Mouse (Mus musculus) CH12.LX (cell line): Measurements from ENCODE around the gene Plvap. TPM values are rescaled to one million over a fixed set of nuclear protein-coding genes. Genes with fewer than 3 reads are reported as not detected.

Experiments used
- DNase-seq: peaks from one replicate; pipeline ENCODE4 v3.0.0-alpha.2; 2013; ENCODE audit errors: extremely low read depth
- H3K27ac ChIP-seq: 2 replicates; pipeline ENCODE4 v1.5.1; 2012; ENCODE audit warnings: low read depth, mild to moderate bottlenecking, control low read depth, moderate library complexity; ENCODE audit not compliant: insufficient read depth
- H3K27me3 ChIP-seq: replicated peaks from 2 replicates; pipeline ENCODE3; 2012; ENCODE audit warnings: inconsistent platforms
- H3K36me3 ChIP-seq, 2 experiments: replicated peaks in 1 of 2; 2 replicates each; pipeline versions ENCODE3 to v1.6.1; 2012; ENCODE audit warnings: inconsistent platforms in 1 of 2, low read length in 1 of 2, mild to moderate bottlenecking in 1 of 2, mixed read lengths in 1 of 2, moderate library complexity in 1 of 2; ENCODE audit not compliant: control insufficient read depth in 1 of 2, insufficient read depth in 1 of 2
- H3K4me1 ChIP-seq, 2 experiments: 2 replicates each; pipeline ENCODE4 v1.6.1; 2012; ENCODE audit warnings: inconsistent platforms in 1 of 2, moderate library complexity in 1 of 2; ENCODE audit not compliant: insufficient read depth in 2 of 2, control insufficient read depth in 1 of 2
- H3K4me2 ChIP-seq: 2 replicates; pipeline ENCODE4 v1.6.1; 2012; ENCODE audit warnings: low read depth, mild to moderate bottlenecking, control low read depth; ENCODE audit not compliant: poor library complexity, insufficient read depth, severe bottlenecking
- H3K4me3 ChIP-seq, 3 experiments: fragments of 150-350 bp in 1 of 3; sonication (generic) in 1 of 3; replicated peaks in 1 of 3; 2 replicates each; pipeline versions ENCODE3 to v1.5.1; 2011 to 2012; ENCODE audit warnings: low read depth in 2 of 3, low read length in 2 of 3, mild to moderate bottlenecking in 2 of 3, moderate library complexity in 2 of 3, control low read depth in 1 of 3, improper control_type of control experiment in 1 of 3, inconsistent platforms in 1 of 3, mixed read lengths in 1 of 3; ENCODE audit not compliant: poor library complexity in 1 of 3
- H3K79me2 ChIP-seq: replicated peaks from 2 replicates; pipeline ENCODE4 v1.6.1; 2012; ENCODE audit warnings: mild to moderate bottlenecking, moderate library complexity; ENCODE audit not compliant: control insufficient read depth, poor library complexity, insufficient read depth, severe bottlenecking; ENCODE audit errors: extremely low read depth
- H3K9ac ChIP-seq: 2 replicates; pipeline ENCODE4 v1.6.1; 2012; ENCODE audit warnings: low read depth, mild to moderate bottlenecking, control low read depth, moderate library complexity; ENCODE audit not compliant: insufficient read depth
- H3K9me3 ChIP-seq: replicated peaks from 2 replicates; pipeline ENCODE3; 2012; ENCODE audit warnings: low read length, inconsistent platforms, mixed read lengths
- CHD1 ChIP-seq: IDR thresholded peaks from 2 replicates; pipeline ENCODE4 v1.6.1; 2012; ENCODE audit warnings: low read depth, low read length, improper control_type of control experiment, inconsistent platforms
- GABPA ChIP-seq: IDR thresholded peaks from 2 replicates; pipeline ENCODE4 v1.6.1; 2012; ENCODE audit warnings: low read depth, low read length, improper control_type of control experiment, inconsistent platforms; ENCODE audit not compliant: insufficient replicate concordance
- HCFC1 ChIP-seq: IDR thresholded peaks from 2 replicates; pipeline ENCODE4 v1.6.1; 2012; ENCODE audit warnings: low read depth, mild to moderate bottlenecking, inconsistent platforms, low read length, improper control_type of control experiment
- JUN ChIP-seq: IDR thresholded peaks from 2 replicates; pipeline ENCODE4 v1.6.1; 2011; ENCODE audit warnings: low read depth, mild to moderate bottlenecking, low read length, improper control_type of control experiment, moderate library complexity; ENCODE audit not compliant: insufficient read depth
- KAT2A ChIP-seq: IDR thresholded peaks from 2 replicates; pipeline ENCODE4 v1.6.1; 2012; ENCODE audit warnings: low read length, improper control_type of control experiment, inconsistent platforms; ENCODE audit not compliant: insufficient replicate concordance
- MAZ ChIP-seq: IDR thresholded peaks from 2 replicates; pipeline ENCODE4 v1.6.1; 2012; ENCODE audit warnings: low read depth, mild to moderate bottlenecking, inconsistent platforms, low read length, improper control_type of control experiment, moderate library complexity
- MEF2A ChIP-seq: IDR thresholded peaks from 2 replicates; pipeline ENCODE4 v1.6.1; 2014; ENCODE audit warnings: low read depth, mild to moderate bottlenecking, inconsistent platforms, low read length, improper control_type of control experiment, borderline replicate concordance
- MXI1 ChIP-seq: IDR thresholded peaks from 2 replicates; pipeline ENCODE4 v1.6.1; 2011; ENCODE audit warnings: mild to moderate bottlenecking, low read depth, low read length, improper control_type of control experiment
- SMC3 ChIP-seq: IDR thresholded peaks from 2 replicates; pipeline ENCODE4 v1.6.1; 2011; ENCODE audit warnings: low read depth, low read length, improper control_type of control experiment
- UBTF ChIP-seq: IDR thresholded peaks from 2 replicates; pipeline ENCODE4 v1.6.1; 2012; ENCODE audit warnings: low read depth, mild to moderate bottlenecking, inconsistent platforms, low read length, improper control_type of control experiment, moderate library complexity
- ZKSCAN1 ChIP-seq: IDR thresholded peaks from 2 replicates; pipeline ENCODE4 v1.6.1; 2012; ENCODE audit warnings: low read depth, inconsistent platforms, low read length, improper control_type of control experiment, borderline replicate concordance
- dilution Hi-C: fragments of 300-500 bp; cut with MboI; formaldehyde crosslinking; loops from 2 replicates; pipeline ENCODE4 v1.14.3; 2020; ENCODE audit warnings: low sequenced_read_pairs; ENCODE audit not compliant: extremely low pct_unique_long_range_greater_than_20kb, extremely low pct_ligation_motif_present
- in situ Hi-C: fragments of 300-500 bp; cut with MboI; formaldehyde crosslinking; loops from 3 replicates; pipeline ENCODE4 v1.14.3; 2019; ENCODE audit warnings: low sequenced_read_pairs, low pct_ligation_motif_present, low pct_unique_long_range_greater_than_20kb, mixed read lengths
- polyA plus RNA-seq: library from polyadenylated mRNA; unstranded; fragments of >175 nt; gene quantifications from 2 replicates; pipeline ENCODE4 v1.2.1, GENCODE M21; 2012; ENCODE audit warnings: low read depth; ENCODE audit not compliant: insufficient read length
- total RNA-seq, 2 experiments: library from RNA; depleted of rRNA; stranded (reverse); fragments of 300-350 nt in 1 of 2; fragments of >200 nt in 1 of 2; gene quantifications; 2 replicates each; pipeline ENCODE4 v1.2.3; 2012 to 2014

Plvap gene
- total and polyA plus RNA-seq, 3 experiments: 0.04 to 0.27 TPM; not detected in 1

DNA sequence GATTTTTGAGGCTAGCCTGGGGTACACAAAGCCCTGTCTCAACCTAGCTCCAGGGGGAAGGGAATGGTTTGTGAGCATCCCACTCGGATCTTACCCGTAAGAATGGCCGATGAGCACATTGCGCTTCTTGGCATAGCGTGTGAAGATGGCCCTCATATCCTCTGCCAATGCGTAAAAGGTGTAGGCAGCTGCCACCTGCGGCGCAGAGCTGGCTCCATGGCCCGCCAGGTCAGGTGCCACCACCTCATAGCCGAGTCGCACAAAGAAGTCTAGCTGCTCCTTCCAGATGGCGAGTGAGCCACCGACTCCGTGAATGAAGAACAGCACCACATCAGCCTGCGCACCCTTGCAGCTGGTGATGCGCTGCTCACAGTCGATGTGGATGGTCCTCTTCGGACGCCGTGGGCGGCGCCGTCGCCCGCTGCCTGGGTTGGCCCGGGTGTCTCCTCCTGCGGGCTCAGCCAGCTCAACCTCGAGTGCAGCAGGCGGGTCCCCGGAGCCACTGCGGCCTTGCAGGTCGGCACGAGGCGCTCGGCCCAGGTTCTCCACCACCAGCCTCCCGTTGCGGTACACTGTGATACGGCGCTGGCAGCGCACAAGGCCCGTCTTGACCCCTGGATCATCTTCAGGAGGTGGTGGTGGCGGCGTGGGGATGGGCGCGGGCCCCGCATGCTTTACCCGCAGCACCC, 50.3 kb downstream of the Plvap start:
- peaks cover 8% of the 10 kb centered on the region for H3K9me3 ChIP-seq
- H3K36me3 ChIP-seq: peaks cover 14 to 37% of the 10 kb centered on the region in 2 experiments
- dilution Hi-C loops: no loop called here
- no peak overlapping the region for H3K4me2 ChIP-seq
- no peak overlapping the region for H3K4me3 ChIP-seq
- no peaks in the 10 kb centered on the region for H3K27me3 ChIP-seq
- H3K4me1 ChIP-seq: peaks cover 16 to 47% of the 10 kb centered on the region in 2 experiments
- no peak overlapping the region for H3K27ac ChIP-seq
- in situ Hi-C loops: no loop called here
- no peak for DNase-seq
- TF ChIP-seq HCFC1: no peak
- no peak for TF ChIP-seq MAZ
- TF ChIP-seq ZKSCAN1: no peak
- TF ChIP-seq UBTF: no peak
- TF ChIP-seq JUN: no peak
- TF ChIP-seq, all 38 proteins: peak for 0
- H3K79me2 ChIP-seq: no peaks in the 10 kb centered on the region
- no peak overlapping the region for H3K9ac ChIP-seq

DNA sequence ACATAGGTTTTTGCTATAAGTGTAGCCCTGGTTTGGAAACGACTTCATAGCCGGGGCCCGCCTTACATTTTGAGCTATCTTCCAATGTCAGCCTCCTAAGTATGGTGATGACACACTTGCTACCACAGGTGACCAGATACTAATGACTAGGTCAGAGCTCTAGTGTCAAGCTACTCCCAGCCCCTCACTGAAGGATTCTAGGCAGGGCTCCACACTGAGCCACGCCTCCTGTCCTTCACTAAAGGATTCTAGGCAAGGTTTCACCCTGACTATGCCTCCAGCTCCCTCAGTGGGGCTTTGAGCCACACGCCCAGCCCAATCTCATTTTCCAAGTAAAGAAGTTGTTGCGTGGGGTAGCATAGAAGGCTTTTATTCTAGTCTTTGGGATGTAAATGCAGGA, 50.8 kb downstream of the Plvap start:
- Histone ChIP-seq H3K36me3 (peaks cover 14 to 31% of the 10 kb centered on the region in 2 experiments), H3K27me3 (no peaks in the 10 kb centered on the region), H3K4me3 (no peak overlapping the region), H3K79me2 (no peaks in the 10 kb centered on the region), H3K9me3 (peaks cover 8% of the 10 kb centered on the region), H3K4me2 (no peak overlapping the region), H3K9ac (no peak overlapping the region), H3K27ac (no peak overlapping the region), H3K4me1 (peaks cover 16 to 42% of the 10 kb centered on the region in 2 experiments)
- TF ChIP-seq MEF2A (no peak), GABPA (no peak), SMC3 (no peak), KAT2A (no peak)
- dilution Hi-C loops (no loop called here), in situ Hi-C loops (no loop called here)
- no peak for DNase-seq

DNA sequence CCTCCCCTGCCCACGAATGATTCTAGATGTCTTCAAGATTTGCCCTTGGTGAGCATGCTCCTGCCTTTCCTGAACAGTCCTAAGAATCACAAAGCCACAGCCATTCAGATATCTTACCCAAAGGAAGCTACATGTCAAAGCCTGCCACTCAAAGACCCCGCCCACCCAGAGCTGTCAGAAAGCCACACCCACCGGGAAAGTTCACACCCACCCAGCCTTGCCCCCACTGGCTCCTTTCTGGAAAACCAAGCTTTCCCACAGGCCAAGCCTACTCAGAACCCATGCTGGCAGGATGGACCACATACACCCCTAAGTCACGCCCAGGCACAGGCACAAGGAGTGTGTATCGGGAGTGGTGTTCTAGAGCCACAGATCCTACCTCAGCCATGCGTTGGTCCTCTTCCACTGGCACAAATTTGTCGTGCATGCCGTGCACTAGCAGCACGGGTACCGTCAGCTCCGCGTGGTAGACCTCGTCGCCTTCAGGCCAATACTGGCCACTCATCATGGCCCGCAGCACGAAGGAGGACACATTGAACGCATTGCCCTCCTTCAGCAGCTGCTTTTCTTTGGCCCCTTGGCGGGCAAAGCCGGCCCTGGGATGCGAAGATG, 53.8 kb downstream of the Plvap start:
- in situ Hi-C loops: no loop called here
- H3K4me3 ChIP-seq: no peak overlapping the region

More for the DNA sequence above, 53.8 kb downstream of the Plvap start:
- dilution Hi-C loops: no loop called here
- peaks cover 8% of the 10 kb centered on the region for H3K9me3 ChIP-seq
- no peaks in the 10 kb centered on the region for H3K79me2 ChIP-seq
- H3K9ac ChIP-seq: no peak overlapping the region
- TF ChIP-seq MXI1: no peak
- no peak for TF ChIP-seq CHD1
- TF ChIP-seq, all 38 proteins: peak for 0
- H3K36me3 ChIP-seq: peaks cover 14 to 31% of the 10 kb centered on the region in 2 experiments
- no peak for DNase-seq
- H3K27ac ChIP-seq: no peak overlapping the region
- no peak overlapping the region for H3K4me2 ChIP-seq
- H3K4me1 ChIP-seq: peaks cover 11 to 32% of the 10 kb centered on the region in 2 experiments
- H3K27me3 ChIP-seq: no peaks in the 10 kb centered on the region
